Mouse (Mus musculus): ENCODE results near the gene Tex47. TPM values are rescaled to one million over a fixed set of nuclear protein-coding genes. Genes with fewer than 3 reads are reported as not detected.

Gene Tex47
- 0.46 TPM in 1 of 2 replicates, not detected in the other for polyA plus RNA-seq (2014; fragmentation: Nextera tagmentation; extraction: Ambion mirVana)

GRCm38 (mm10) chr5:7303819-7304218, at the start of gene Tex47:
Gene Tex47 (plus strand): TSS chr5:7304119.
- Histone ChIP-seq H3K36me3 (ENCODE audit: control insufficient read depth, insufficient read depth, low read length) (no peaks in the 10 kb centered on the region), H3K27ac (replicated peaks in 1 of 2; ENCODE audit: control insufficient read depth in 1 of 2, insufficient read depth in 1 of 2, low read depth in 2 of 2, low read length in 2 of 2) (no peak within 1 kb of the TSS), H3K4me2 (ENCODE audit: low read length) (no peak within 1 kb of the TSS), H3K4me3 (ENCODE audit: control insufficient read depth in 1 of 2, insufficient read depth in 1 of 2, low read depth in 1 of 2, low read length in 2 of 2) (no peak within 1 kb of the TSS), H3K27me3 (ENCODE audit: control insufficient read depth, insufficient read depth, low read length) (no peaks in the 10 kb centered on the region), H3K9me3 (ENCODE audit: control insufficient read depth, low read length) (no peaks in the 10 kb centered on the region), H3K4me1 (ENCODE audit: control insufficient read depth in 2 of 2, insufficient read depth in 2 of 2, low read length in 2 of 2) (no peaks in the 10 kb centered on the region), H3K9ac (ENCODE audit: low read length) (no peak within 1 kb of the TSS)
- no peak for ATAC-seq (ENCODE audit: insufficient number of reproducible peaks, insufficient read depth, low FRiP score, low read depth)
- WGBS: 73% methylated on average over 1 of the region's 1 CpGs

- Histone ChIP-seq H3K9me3 (ENCODE audit: control insufficient read depth, low read length) (no peaks in the 10 kb centered on the region), H3K27me3 (ENCODE audit: control insufficient read depth, insufficient read depth, low read length) (no peaks in the 10 kb centered on the region), H3K27ac (replicated peaks in 1 of 2; ENCODE audit: control insufficient read depth in 1 of 2, insufficient read depth in 1 of 2, low read depth in 2 of 2, low read length in 2 of 2) (no peak overlapping the region), H3K4me2 (ENCODE audit: low read length) (no peak overlapping the region), H3K4me3 (ENCODE audit: control insufficient read depth in 1 of 2, insufficient read depth in 1 of 2, low read depth in 1 of 2, low read length in 2 of 2) (no peak overlapping the region), H3K4me1 (ENCODE audit: control insufficient read depth in 2 of 2, insufficient read depth in 2 of 2, low read length in 2 of 2) (no peaks in the 10 kb centered on the region), H3K9ac (ENCODE audit: low read length) (no peak overlapping the region), H3K36me3 (ENCODE audit: control insufficient read depth, insufficient read depth, low read length) (no peaks in the 10 kb centered on the region)
- ATAC-seq (ENCODE audit: insufficient number of reproducible peaks, insufficient read depth, low FRiP score, low read depth): no peak; the same call in 1 of the 2 replicates
- 78% methylated on average over 7 of the region's 7 CpGs for WGBS
Measured at GRCm38 (mm10) chr5:7276659-7277455, 27.1 kb upstream of the Tex47 start.

GRCm38 (mm10) chr5:7284336-7284735, 19.6 kb upstream of the Tex47 start:
- no peak for ATAC-seq (ENCODE audit: insufficient number of reproducible peaks, insufficient read depth, low FRiP score, low read depth)
- no peaks in the 10 kb centered on the region for H3K27me3 ChIP-seq (ENCODE audit: control insufficient read depth, insufficient read depth, low read length)
- no peaks in the 10 kb centered on the region for H3K4me1 ChIP-seq (ENCODE audit: control insufficient read depth in 2 of 2, insufficient read depth in 2 of 2, low read length in 2 of 2)
- H3K27ac ChIP-seq (replicated peaks in 1 of 2; ENCODE audit: control insufficient read depth in 1 of 2, insufficient read depth in 1 of 2, low read depth in 2 of 2, low read length in 2 of 2): no peak overlapping the region
- H3K9ac ChIP-seq (ENCODE audit: low read length): no peak overlapping the region
- H3K9me3 ChIP-seq (ENCODE audit: control insufficient read depth, low read length): no peaks in the 10 kb centered on the region
- H3K4me2 ChIP-seq (ENCODE audit: low read length): no peak overlapping the region
- no peak overlapping the region for H3K4me3 ChIP-seq (ENCODE audit: control insufficient read depth in 1 of 2, insufficient read depth in 1 of 2, low read depth in 1 of 2, low read length in 2 of 2)
- H3K36me3 ChIP-seq (ENCODE audit: control insufficient read depth, insufficient read depth, low read length): no peaks in the 10 kb centered on the region
- 78% methylated on average over 1 of the region's 1 CpGs for WGBS

GRCm38 (mm10) chr5:7302969-7303368, 950 bp upstream of the Tex47 start:
- no peak overlapping the region for H3K4me2 ChIP-seq (ENCODE audit: low read length)
- H3K9me3 ChIP-seq (ENCODE audit: control insufficient read depth, low read length): no peaks in the 10 kb centered on the region
- 57% methylated on average over 1 of the region's 1 CpGs for WGBS
- no peak for ATAC-seq (ENCODE audit: insufficient number of reproducible peaks, insufficient read depth, low FRiP score, low read depth)
- H3K4me1 ChIP-seq (ENCODE audit: control insufficient read depth in 2 of 2, insufficient read depth in 2 of 2, low read length in 2 of 2): no peaks in the 10 kb centered on the region
- H3K9ac ChIP-seq (ENCODE audit: low read length): no peak overlapping the region
- no peaks in the 10 kb centered on the region for H3K36me3 ChIP-seq (ENCODE audit: control insufficient read depth, insufficient read depth, low read length)
- no peaks in the 10 kb centered on the region for H3K27me3 ChIP-seq (ENCODE audit: control insufficient read depth, insufficient read depth, low read length)
- no peak overlapping the region for H3K27ac ChIP-seq (replicated peaks in 1 of 2; ENCODE audit: control insufficient read depth in 1 of 2, insufficient read depth in 1 of 2, low read depth in 2 of 2, low read length in 2 of 2)
- no peak overlapping the region for H3K4me3 ChIP-seq (ENCODE audit: control insufficient read depth in 1 of 2, insufficient read depth in 1 of 2, low read depth in 1 of 2, low read length in 2 of 2)

- Histone ChIP-seq H3K9me3 (ENCODE audit: control insufficient read depth, low read length) (no peaks in the 10 kb centered on the region), H3K4me3 (ENCODE audit: control insufficient read depth in 1 of 2, insufficient read depth in 1 of 2, low read depth in 1 of 2, low read length in 2 of 2) (no peak overlapping the region), H3K27ac (replicated peaks in 1 of 2; ENCODE audit: control insufficient read depth in 1 of 2, insufficient read depth in 1 of 2, low read depth in 2 of 2, low read length in 2 of 2) (no peak overlapping the region), H3K4me2 (ENCODE audit: low read length) (no peak overlapping the region), H3K4me1 (ENCODE audit: control insufficient read depth in 2 of 2, insufficient read depth in 2 of 2, low read length in 2 of 2) (no peaks in the 10 kb centered on the region), H3K36me3 (ENCODE audit: control insufficient read depth, insufficient read depth, low read length) (no peaks in the 10 kb centered on the region), H3K9ac (ENCODE audit: low read length) (no peak overlapping the region), H3K27me3 (ENCODE audit: control insufficient read depth, insufficient read depth, low read length) (no peaks in the 10 kb centered on the region)
- WGBS: 77% methylated on average over 4 of the region's 4 CpGs
- no peak for ATAC-seq (ENCODE audit: insufficient number of reproducible peaks, insufficient read depth, low FRiP score, low read depth)
Measured at GRCm38 (mm10) chr5:7325594-7325993, 21.7 kb downstream of the Tex47 start.

- H3K4me2 ChIP-seq (ENCODE audit: low read length): peak within 1 kb of the TSS; percentile 96
- H3K4me3 ChIP-seq (ENCODE audit: control insufficient read depth in 1 of 2, insufficient read depth in 1 of 2, low read depth in 1 of 2, low read length in 2 of 2): peak within 1 kb of the TSS; percentile 62 to 72
- no peaks in the 10 kb centered on the region for H3K27me3 ChIP-seq (ENCODE audit: control insufficient read depth, insufficient read depth, low read length)
- H3K9me3 ChIP-seq (ENCODE audit: control insufficient read depth, low read length): no peaks in the 10 kb centered on the region
- ATAC-seq (ENCODE audit: insufficient number of reproducible peaks, insufficient read depth, low FRiP score, low read depth): peak; percentile 26; the same call in 1 of the 2 replicates
- H3K9ac ChIP-seq (ENCODE audit: low read length): peak within 1 kb of the TSS; percentile 66
- H3K4me1 ChIP-seq (ENCODE audit: control insufficient read depth in 2 of 2, insufficient read depth in 2 of 2, low read length in 2 of 2): peaks cover 0 to 4% of the 10 kb centered on the region in 2 experiments; a peak in 1 of 4 replicates
- H3K27ac ChIP-seq (replicated peaks in 1 of 2; ENCODE audit: control insufficient read depth in 1 of 2, insufficient read depth in 1 of 2, low read depth in 2 of 2, low read length in 2 of 2): no peak within 1 kb of the TSS
- no peaks in the 10 kb centered on the region for H3K36me3 ChIP-seq (ENCODE audit: control insufficient read depth, insufficient read depth, low read length)
- under 1% methylated on average over 50 of the region's 50 CpGs for WGBS
Measured at GRCm38 (mm10) chr5:7344145-7345010, 40.5 kb downstream of the Tex47 start, which contains the start of gene Zfp804b. Gene Zfp804b (minus strand): TSS chr5:7344756.

GRCm38 (mm10) chr5:7345011-7345389, 41.1 kb downstream of the Tex47 start:
- Histone ChIP-seq H3K4me1 (ENCODE audit: control insufficient read depth in 2 of 2, insufficient read depth in 2 of 2, low read length in 2 of 2) (peaks cover 0 to 4% of the 10 kb centered on the region in 2 experiments; a peak in 1 of 4 replicates), H3K4me2 (ENCODE audit: low read length) (peak overlapping the region; percentile 96), H3K27me3 (ENCODE audit: control insufficient read depth, insufficient read depth, low read length) (no peaks in the 10 kb centered on the region), H3K4me3 (ENCODE audit: control insufficient read depth in 1 of 2, insufficient read depth in 1 of 2, low read depth in 1 of 2, low read length in 2 of 2) (peak overlapping the region; percentile 62 to 72), H3K36me3 (ENCODE audit: control insufficient read depth, insufficient read depth, low read length) (no peaks in the 10 kb centered on the region), H3K9me3 (ENCODE audit: control insufficient read depth, low read length) (no peaks in the 10 kb centered on the region), H3K9ac (ENCODE audit: low read length) (peak overlapping the region; percentile 66), H3K27ac (replicated peaks in 1 of 2; ENCODE audit: control insufficient read depth in 1 of 2, insufficient read depth in 1 of 2, low read depth in 2 of 2, low read length in 2 of 2) (no peak overlapping the region)
- under 1% methylated on average over 11 of the region's 11 CpGs for WGBS
- ATAC-seq (ENCODE audit: insufficient number of reproducible peaks, insufficient read depth, low FRiP score, low read depth): 0 out of 2 replicates have a peak, but pooled peaks have one; percentile 17

Data from heart, embryonic 14.5 days (tissue).